Mouse (Mus musculus): Measurements from ENCODE around the gene Otx1. TPM values are rescaled to one million over a fixed set of nuclear protein-coding genes. Genes with fewer than 3 reads are reported as not detected.

Gene Otx1
- total RNA-seq (2017) = not detected in 2 replicates

DNA sequence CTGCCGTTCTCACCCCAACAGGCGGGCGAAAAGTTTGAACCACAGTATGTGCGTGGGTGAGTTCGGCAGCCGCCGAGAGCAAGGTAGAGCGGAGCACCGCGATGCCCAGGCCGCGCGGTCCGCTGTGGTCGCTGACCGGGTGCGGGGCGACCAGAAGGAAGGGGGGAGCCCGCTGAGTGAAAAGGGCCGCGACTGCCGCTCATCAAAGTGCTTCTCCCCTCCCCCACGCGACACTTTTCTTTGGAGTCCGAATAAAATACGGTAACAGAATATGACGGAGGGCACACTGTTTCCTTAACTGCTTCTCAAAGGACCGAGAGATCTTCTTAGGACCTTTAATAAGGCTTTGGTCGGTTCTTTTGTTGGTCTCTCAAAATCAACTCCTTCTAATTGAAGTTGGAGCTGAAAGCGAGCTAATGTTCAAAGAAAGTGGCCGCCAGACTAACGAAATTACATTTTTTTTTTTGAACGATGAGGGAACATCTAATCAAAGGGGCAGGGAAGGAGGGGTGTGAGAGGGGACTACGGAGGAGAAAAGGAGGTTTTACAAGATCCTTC lies at the start of gene Otx1:
Gene Otx1 (minus strand): TSS at position 115 of the 558 bp plus-strand sequence.
- no peak for ATAC-seq (ENCODE audit: extremely low read depth, insufficient number of reproducible peaks, low FRiP score, poor library complexity, severe bottlenecking)

DNA sequence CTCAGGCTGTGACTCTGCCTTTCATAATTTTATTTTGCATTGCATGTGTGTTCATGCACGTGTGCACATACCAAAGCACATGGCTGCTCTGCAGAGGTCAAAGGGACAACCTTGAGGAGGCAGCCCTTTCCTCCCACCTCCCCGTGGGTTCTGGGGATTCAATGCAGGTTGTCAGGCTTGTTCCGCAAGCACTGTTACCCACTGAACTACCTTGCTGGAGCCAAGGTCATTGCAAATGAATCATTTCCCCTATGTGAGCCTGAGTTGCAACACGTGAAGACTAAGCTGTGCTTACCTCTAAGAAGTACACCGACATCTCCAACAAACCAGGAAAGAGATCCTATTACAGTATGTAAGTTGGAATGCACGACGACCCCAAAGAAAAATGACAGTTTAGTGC lies 48.2 kb upstream of the Otx1 start:
- no peak for ATAC-seq (ENCODE audit: extremely low read depth, insufficient number of reproducible peaks, low FRiP score, poor library complexity, severe bottlenecking)

DNA sequence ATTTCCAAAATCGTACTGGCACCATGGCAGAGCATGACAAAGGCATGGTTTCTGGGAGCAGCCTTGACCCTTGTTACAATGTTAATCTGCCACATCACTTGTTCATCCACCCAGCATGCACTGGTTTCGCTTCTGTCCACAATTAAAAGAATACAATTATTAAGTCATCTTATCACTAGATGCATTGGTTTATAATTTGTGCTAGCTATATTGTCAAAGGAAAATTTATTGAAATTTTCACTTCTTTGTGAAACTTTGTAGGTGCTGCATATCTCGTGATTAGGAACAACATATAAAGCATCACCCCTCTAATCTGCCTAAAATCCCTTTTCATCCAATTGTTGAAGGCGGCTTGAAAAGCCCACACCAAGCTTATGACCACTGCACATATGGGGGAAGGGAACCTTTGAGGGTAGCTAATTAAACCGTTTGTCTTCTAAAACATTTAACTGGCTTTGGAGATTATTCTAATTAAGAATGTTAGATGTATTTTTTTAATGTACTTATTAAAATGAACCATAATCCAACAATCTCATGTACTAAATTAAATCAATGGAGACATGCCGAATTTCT lies 37.2 kb upstream of the Otx1 start:
- no peak for ATAC-seq (ENCODE audit: extremely low read depth, insufficient number of reproducible peaks, low FRiP score, poor library complexity, severe bottlenecking)

GRCm38 (mm10) chr11:22034564-22035105 lies 31.9 kb upstream of the Otx1 start:
- ATAC-seq (ENCODE audit: extremely low read depth, insufficient number of reproducible peaks, low FRiP score, poor library complexity, severe bottlenecking) = no peak

DNA sequence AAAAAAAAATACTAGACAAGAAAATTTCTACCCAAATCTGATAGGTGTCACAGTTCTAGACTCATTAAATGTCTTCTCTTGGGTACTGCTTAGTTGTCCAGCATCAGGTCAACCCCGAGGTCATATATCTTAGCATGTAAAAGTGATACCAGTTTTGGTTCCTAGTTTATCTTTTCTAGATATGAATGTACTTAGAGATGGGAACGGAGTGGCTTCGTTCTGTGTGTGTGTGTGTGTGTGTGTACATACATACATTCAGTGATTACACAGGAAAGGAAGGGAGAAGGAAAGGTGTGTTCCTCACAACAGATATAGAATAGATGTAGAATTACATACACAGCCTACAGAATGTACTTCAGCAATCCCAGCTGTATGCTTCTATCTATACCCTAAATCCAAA lies 30.9 kb upstream of the Otx1 start:
- no peak for ATAC-seq (ENCODE audit: extremely low read depth, insufficient number of reproducible peaks, low FRiP score, poor library complexity, severe bottlenecking)

DNA sequence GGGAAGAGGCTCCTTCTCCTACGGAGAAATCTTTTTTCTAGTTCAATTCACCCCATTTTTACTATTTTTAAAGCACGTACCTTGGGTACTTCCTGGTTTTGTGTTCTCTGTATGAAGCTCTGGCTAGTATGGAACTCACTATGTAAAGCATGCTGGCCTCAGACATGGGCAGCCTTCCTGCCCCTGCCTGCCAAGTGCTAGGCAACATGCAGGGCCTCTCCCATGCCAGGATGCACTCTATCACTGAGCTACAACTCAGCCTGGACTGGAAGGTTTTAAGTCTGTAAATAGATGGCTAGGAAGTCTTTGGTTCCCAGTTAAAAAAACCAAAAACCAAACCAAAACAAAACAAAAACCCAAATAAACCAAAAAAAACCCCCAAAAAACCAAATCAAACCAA lies 17.9 kb upstream of the Otx1 start:
- ATAC-seq (ENCODE audit: extremely low read depth, insufficient number of reproducible peaks, low FRiP score, poor library complexity, severe bottlenecking) = no peak

- ATAC-seq (ENCODE audit: extremely low read depth, insufficient number of reproducible peaks, low FRiP score, poor library complexity, severe bottlenecking) = no peak
Measured at GRCm38 (mm10) chr11:22017444-22017843, 14.7 kb upstream of the Otx1 start.

DNA sequence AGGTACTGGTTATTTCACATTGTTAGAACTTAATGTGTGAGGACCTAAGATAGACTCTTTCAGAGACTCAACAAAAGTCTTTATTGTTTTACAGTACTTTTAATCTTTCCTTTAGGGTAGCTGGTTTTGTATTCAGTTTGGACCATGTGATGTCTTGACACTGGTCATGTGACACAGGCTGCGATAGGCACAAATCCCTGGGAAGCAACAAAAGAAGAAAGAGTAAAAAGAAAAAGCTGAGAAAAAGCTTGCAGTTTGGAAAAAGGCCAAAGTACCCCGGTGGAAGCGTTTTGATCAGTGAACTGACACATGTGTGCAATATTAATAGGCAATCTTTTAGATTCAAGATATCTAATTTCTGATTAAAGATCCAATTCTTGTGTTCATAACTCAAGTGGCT lies 13.6 kb upstream of the Otx1 start:
- ATAC-seq (ENCODE audit: extremely low read depth, insufficient number of reproducible peaks, low FRiP score, poor library complexity, severe bottlenecking) = no peak

DNA sequence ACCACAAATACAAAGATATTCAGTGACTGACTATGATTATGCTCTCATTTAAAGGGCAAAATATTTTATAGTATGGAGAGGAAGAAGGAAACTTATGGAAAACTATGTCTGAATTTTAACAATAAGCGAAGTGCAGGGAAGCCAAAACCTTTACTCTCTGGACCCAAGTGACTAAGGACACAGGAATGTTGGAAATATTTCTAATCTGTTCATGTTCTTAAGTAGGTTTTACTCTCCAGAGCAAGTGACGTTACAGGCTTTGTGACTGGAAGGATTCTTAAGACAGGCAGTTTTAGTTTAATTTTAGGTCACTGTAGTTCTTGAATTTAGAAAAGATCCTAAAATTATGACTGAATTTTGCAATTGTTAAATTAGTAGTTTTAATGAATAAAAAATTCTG lies 6.1 kb upstream of the Otx1 start:
- no peak for ATAC-seq (ENCODE audit: extremely low read depth, insufficient number of reproducible peaks, low FRiP score, poor library complexity, severe bottlenecking)

DNA sequence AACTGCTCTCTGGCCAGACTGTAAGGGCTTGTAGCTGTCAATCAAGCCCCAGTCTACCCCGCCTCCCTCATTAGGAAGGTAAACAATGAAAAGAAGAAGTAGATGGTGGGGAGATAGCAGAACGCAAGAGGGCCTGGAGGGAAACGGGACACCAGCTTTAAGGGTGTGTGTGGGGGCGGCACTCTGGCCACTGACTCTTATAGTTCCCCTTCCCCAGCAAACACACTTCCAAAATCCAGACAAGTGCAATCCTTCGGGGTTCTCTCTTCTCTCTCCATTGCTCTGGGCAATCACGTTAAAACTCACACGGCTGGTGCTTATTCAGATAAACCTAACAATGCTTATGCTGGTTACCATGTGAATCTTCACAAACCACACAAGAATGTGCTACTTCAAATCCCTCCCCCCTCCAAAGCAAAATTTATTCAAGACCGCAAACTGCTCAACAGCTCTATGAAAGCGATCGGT lies 5.5 kb upstream of the Otx1 start:
- peak; percentile 63; the same call in 1 of the 2 replicates for ATAC-seq (ENCODE audit: extremely low read depth, insufficient number of reproducible peaks, low FRiP score, poor library complexity, severe bottlenecking)

GRCm38 (mm10) chr11:22007781-22008110 lies 5.0 kb upstream of the Otx1 start:
- no peak for ATAC-seq (ENCODE audit: extremely low read depth, insufficient number of reproducible peaks, low FRiP score, poor library complexity, severe bottlenecking)

DNA sequence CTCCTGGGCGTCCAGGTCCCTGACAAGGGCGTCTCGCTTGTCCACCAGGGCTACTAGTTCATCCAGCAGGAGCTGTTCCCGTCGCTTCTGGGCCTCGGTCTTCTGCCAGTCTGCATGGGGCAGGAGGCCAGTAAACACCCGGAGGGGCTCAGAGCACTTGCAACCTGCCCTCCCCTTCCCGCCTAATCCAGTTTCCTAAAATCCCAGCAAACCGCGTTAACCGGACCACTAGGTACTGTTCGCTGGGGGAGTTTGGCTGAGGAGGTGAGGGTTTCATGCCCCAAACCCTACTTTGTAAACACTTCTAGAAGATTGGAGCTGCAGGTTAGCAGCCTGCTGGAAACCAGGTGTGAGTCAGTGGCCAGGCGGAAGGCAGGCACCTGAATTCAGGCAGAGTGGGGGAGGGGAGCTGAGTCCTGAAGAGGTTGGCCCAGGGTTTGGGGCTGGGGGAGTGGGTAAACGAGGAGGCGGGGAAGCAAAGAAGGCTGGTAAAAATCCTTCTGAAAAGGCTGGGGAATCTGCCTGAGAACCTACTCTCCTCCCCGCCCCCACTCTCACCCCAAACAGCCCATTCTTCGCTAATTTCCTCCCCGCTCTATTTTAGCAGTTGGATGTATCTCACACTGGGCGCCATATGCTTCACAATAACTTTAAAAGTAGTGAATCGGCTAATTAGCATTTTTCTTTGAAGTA lies 4.5 kb upstream of the Otx1 start:
- no peak for ATAC-seq (ENCODE audit: extremely low read depth, insufficient number of reproducible peaks, low FRiP score, poor library complexity, severe bottlenecking)

DNA sequence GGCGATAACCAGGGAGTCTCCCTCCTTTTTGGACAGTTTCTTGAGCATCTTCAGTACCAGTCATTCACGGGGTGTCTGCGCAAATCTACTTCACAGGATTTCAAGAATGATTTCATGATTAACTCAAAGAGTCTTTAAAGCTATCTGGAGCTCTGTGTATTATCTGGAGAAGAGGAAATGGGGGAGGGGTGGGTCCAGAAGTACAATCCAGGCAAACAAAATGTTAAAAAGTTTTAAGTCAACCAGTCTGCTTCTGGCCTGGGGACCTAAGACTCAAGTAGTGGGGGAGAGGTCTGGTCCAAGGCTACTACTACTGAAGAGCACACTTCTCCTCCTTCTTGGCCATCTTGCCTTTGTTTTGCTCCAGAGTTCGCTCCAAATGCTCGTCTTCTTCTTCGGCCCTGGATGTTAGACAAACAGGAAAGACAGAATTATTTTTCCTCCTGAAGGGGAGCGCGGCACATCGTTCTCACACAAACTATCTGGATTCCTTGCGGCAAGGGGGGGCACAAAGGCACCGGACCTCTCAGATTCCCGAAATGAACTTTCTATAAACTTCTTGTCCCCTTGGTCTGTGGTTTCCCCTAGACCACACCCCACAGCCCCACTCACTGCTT lies 3.9 kb upstream of the Otx1 start:
- ATAC-seq (ENCODE audit: extremely low read depth, insufficient number of reproducible peaks, low FRiP score, poor library complexity, severe bottlenecking) = no peak

- ATAC-seq (ENCODE audit: extremely low read depth, insufficient number of reproducible peaks, low FRiP score, poor library complexity, severe bottlenecking) = no peak
Measured at GRCm38 (mm10) chr11:22005281-22005870, 2.7 kb upstream of the Otx1 start.

DNA sequence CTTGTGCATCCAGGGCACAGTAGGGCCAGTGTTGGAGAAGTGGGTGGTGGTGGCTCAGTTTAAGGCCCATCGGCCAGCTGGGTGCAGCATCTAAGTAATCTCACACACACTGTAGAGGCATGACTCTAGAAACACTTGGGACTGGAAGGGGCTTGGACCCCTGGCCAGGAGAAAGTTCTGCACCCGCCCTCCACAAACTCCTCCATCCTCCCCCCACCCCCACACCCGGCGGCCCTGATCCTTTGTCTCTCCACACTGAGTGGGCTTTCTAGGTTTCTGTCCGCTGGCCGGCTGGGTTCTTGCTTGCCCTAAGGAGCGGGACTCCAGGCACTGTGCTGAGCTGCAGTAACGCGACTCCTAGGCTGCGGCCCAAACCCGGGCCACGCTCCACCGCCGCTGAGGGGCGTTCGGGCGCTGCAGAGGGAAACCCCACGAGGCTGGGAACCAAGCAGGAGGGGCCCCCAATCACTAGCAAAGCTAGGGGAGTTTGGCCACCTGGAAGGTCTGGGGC lies 1.7 kb upstream of the Otx1 start:
- no peak for ATAC-seq (ENCODE audit: extremely low read depth, insufficient number of reproducible peaks, low FRiP score, poor library complexity, severe bottlenecking)

DNA sequence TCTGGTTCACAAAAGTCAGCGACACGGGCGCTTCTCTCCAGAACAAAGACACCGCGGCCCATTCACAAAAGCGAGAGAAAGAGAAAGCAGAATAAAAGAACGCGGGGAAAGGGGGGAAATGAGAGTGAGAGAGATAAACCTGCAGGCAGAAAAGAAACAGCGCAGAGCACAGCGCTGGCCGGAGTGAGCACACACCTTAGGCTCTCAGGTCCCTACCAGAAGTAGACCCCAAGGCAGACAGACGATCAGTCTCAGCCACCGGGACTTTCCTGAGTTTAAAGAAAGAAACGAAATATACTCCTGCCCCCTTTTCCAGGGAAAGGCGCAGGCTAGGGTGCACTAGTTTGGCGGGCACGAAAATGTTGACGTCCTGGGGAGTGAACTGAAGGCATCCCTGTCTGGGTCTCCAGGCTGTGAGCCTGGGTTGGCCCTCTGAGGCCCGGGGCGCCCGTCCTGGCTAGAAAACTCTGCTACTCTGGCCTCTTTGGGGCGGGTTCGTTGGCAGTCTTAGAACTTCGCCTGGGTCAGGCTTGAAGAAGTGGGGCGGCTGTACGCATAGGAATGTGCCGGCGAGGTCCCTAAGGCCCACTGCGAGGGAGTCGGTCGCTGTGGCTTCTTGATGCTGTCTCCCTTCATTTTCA lies 764 bp upstream of the Otx1 start:
- no peak for ATAC-seq (ENCODE audit: extremely low read depth, insufficient number of reproducible peaks, low FRiP score, poor library complexity, severe bottlenecking)

GRCm38 (mm10) chr11:22002062-22002782 lies 475 bp downstream of the Otx1 start:
- no peak for ATAC-seq (ENCODE audit: extremely low read depth, insufficient number of reproducible peaks, low FRiP score, poor library complexity, severe bottlenecking)

DNA sequence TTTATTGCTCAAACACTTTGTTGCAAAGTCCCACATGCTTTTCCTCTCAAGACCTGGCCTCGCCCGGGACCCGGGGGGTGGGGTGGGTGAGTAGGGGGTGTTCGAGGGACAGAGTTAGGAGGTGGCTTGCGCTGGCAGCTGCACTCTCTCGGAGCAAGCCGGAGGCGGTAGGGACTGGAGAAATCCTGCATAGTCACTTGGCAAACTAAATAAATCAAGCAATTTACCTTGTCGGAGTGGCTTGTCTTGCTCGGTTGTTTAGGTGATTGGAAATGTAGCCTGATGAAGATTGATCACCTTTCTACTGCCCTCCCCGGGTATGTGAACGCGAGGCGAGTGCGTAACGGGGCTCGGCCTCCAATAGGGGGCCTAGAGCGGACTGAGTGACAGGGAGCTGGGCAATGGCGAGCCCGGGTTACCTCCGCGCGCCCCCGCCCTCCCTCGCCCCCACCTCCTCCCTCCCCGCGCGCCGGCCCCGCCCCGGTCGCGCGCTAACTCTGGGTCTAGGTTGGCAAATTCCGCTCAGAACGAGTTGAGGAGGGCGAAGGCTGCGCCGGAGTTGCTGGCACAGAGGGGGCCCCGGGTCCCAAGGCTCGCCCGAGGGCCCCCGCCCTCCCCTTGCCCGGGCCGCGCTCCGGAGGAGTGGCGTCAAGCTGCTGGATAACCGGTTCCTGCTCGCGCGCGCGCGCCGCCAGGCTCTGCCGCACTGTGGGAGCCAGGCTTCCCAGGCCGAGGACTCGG lies 1.2 kb downstream of the Otx1 start:
- no peak for ATAC-seq (ENCODE audit: extremely low read depth, insufficient number of reproducible peaks, low FRiP score, poor library complexity, severe bottlenecking)
